Mouse (Mus musculus): ENCODE results near the gene Rnf207. TPM values are rescaled to one million over a fixed set of nuclear protein-coding genes. Genes with fewer than 3 reads are reported as not detected.
A peak's percentile ranks its signal among the peaks of the same experiment; 100 is the strongest.

Rnf207 gene
- polyA plus RNA-seq, 1 experiment from 2014 or later: 4.2 TPM

DNA sequence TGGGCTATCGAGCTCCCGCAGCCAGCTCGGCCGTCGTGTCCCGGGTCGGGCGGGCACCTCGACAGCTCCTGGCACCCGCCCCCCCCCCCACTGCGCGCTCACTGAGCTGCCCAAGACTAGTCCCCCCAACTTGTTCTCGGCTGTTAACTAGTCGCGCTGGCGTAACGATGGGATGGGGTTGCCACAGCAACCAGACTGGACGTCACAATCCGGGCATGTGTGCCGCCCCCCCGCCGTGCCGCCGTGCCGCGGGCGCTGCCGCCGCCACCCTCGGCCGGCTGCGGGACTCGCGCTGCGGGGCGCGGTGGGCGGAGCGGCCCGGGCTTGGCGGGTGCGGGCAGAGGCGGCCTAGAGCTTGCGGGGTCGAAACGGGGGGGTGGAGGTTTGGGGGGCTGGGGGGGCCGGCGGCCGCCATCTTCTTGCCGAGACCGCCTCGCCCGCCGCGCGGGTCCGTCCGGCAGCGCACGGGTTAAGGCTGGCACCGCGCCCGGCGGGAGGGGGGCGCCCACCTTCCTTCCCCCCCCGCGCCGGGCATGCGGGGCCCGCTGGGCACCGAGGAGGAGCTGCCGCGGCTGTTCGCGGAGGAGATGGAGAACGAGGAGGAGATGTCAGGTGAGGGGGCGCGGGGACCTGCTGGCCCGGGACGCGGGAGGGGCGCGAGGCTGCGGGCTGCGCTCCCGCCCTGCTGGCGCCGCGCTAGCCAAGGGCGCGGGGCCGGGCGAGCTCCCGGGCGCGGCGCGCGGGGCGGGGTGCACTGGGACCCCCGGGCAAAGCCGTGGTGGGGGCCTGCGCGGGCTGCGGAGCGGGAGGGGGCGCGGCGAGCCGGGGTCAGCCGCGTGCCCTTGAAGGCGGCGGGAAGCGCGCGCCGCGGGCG is 19.9 kb upstream of the Rnf207 start, which contains the start of gene Chd5:
Chd5 (plus strand) TSS at position 233 of the 874 bp plus-strand sequence.
- peak within 1 kb of the TSS; percentile 64 for H3K4me3 ChIP-seq (replicated peaks; ENCODE audit: low read depth, low read length)
- peak; percentile 59 for ATAC-seq (ENCODE audit: low FRiP score, low TSS enrichment)
- under 1% methylated on average over 98 of the region's 120 CpGs for WGBS
- H3K36me3 ChIP-seq (ENCODE audit: control insufficient read depth, insufficient read depth, low read length): peaks cover 12% of the 10 kb centered on the region
- peaks cover 15% of the 10 kb centered on the region for H3K27me3 ChIP-seq (ENCODE audit: control insufficient read depth, insufficient read depth, low read length)
- peak within 1 kb of the TSS; percentile 93 for H3K4me2 ChIP-seq (ENCODE audit: low read length)
- H3K27ac ChIP-seq (replicated peaks; ENCODE audit: low read depth, low read length): peak within 1 kb of the TSS; percentile 77
- DNase-seq: peak; percentile 80
- H3K9ac ChIP-seq (replicated peaks; ENCODE audit: low read length): peak within 1 kb of the TSS; percentile 90
- H3K9me3 ChIP-seq (ENCODE audit: control insufficient read depth, low read length): no peaks in the 10 kb centered on the region
- H3K4me1 ChIP-seq (ENCODE audit: control insufficient read depth, insufficient read depth, low read length): peaks cover 22% of the 10 kb centered on the region

DNA sequence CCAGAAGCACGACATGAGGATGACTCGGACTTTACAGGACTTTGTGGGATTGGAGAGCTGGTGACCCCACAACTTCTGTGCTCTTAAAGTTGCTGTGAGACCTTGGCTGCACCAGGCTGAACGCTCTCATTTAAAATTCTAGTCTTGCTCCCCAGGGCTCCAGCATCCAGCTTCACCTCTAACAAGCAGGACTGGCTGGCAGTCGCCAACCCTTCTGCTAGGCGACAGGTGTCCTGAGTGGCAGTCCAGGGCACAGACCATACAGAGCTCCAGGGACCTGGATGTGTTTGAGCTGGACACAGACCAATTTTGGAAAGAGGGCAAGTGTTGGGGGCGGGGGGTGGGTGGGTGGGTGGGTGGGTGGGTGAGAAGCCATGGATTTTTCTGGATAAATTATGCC is 19.0 kb upstream of the Rnf207 start:
- DNase-seq: no peak
- Histone ChIP-seq H3K27me3 (ENCODE audit: control insufficient read depth, insufficient read depth, low read length) (peaks cover 15% of the 10 kb centered on the region), H3K36me3 (ENCODE audit: control insufficient read depth, insufficient read depth, low read length) (peaks cover 20% of the 10 kb centered on the region), H3K27ac (replicated peaks; ENCODE audit: low read depth, low read length) (no peak overlapping the region), H3K4me2 (ENCODE audit: low read length) (no peak overlapping the region), H3K4me3 (replicated peaks; ENCODE audit: low read depth, low read length) (no peak overlapping the region), H3K4me1 (ENCODE audit: control insufficient read depth, insufficient read depth, low read length) (peaks cover 22% of the 10 kb centered on the region), H3K9me3 (ENCODE audit: control insufficient read depth, low read length) (no peaks in the 10 kb centered on the region), H3K9ac (replicated peaks; ENCODE audit: low read length) (no peak overlapping the region)
- 23% methylated on average over 6 of the region's 6 CpGs for WGBS
- ATAC-seq (ENCODE audit: low FRiP score, low TSS enrichment): no peak

DNA sequence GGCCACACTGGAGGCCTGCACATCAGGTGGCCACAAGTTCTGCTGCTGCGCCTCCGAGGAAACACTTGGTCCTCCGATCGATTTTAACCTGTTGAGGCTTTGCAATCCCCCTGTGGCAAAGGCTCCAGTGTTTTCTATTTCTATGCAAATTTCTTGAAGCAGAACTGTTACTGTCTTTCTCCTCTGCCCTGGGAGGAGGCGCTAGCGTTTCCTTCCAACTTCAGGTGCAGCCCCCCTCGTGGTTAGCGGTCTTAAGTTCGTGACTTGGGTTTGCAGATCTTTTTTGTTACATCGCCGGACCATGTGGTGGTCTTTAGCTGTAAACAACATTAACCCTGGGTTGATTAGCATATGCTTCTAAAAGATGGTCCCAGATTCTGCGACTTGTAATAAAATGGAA is 14.8 kb upstream of the Rnf207 start:
- H3K4me2 ChIP-seq (ENCODE audit: low read length): no peak overlapping the region
- H3K36me3 ChIP-seq (ENCODE audit: control insufficient read depth, insufficient read depth, low read length): peaks cover 61% of the 10 kb centered on the region

DNA sequence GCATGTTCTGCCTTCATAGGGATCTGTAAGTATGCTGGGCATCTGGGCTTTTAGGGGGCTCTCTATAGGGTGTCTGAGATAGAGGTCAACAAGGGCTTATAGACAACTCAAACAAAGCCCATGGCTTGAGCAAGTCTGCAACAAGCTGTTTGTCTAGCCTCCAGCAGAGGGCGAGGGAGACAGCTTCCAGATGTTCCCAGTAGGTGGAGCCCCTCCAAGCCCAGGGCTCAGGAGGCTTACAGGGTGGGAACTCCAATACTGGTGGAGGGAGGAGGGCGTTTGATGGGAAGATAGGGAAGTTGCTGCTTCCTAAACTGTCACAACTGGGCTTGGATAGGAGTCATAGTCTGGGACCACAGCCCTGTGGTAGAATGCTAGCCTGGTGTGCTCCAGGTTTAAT is 14.2 kb upstream of the Rnf207 start:
- DNase-seq (peak; percentile 91), ATAC-seq (ENCODE audit: low FRiP score, low TSS enrichment) (peak; percentile 57; the same call in 1 of the 2 replicates)
- no peak overlapping the region for H3K4me3 ChIP-seq (replicated peaks; ENCODE audit: low read depth, low read length)
- H3K9ac ChIP-seq (replicated peaks; ENCODE audit: low read length): no peak overlapping the region
- no peaks in the 10 kb centered on the region for H3K9me3 ChIP-seq (ENCODE audit: control insufficient read depth, low read length)
- 43% methylated on average over 2 of the region's 2 CpGs for WGBS
- H3K36me3 ChIP-seq (ENCODE audit: control insufficient read depth, insufficient read depth, low read length): peaks cover 61% of the 10 kb centered on the region
- H3K4me1 ChIP-seq (ENCODE audit: control insufficient read depth, insufficient read depth, low read length): no peaks in the 10 kb centered on the region
- no peaks in the 10 kb centered on the region for H3K27me3 ChIP-seq (ENCODE audit: control insufficient read depth, insufficient read depth, low read length)
- no peak overlapping the region for H3K27ac ChIP-seq (replicated peaks; ENCODE audit: low read depth, low read length)
- H3K4me2 ChIP-seq (ENCODE audit: low read length): no peak overlapping the region

More for the DNA sequence above, 14.8 kb upstream of the Rnf207 start:
- no peak for DNase-seq
- no peak overlapping the region for H3K9ac ChIP-seq (replicated peaks; ENCODE audit: low read length)
- no peaks in the 10 kb centered on the region for H3K27me3 ChIP-seq (ENCODE audit: control insufficient read depth, insufficient read depth, low read length)
- no peak for ATAC-seq (ENCODE audit: low FRiP score, low TSS enrichment)
- H3K9me3 ChIP-seq (ENCODE audit: control insufficient read depth, low read length): no peaks in the 10 kb centered on the region
- no peak overlapping the region for H3K27ac ChIP-seq (replicated peaks; ENCODE audit: low read depth, low read length)
- H3K4me1 ChIP-seq (ENCODE audit: control insufficient read depth, insufficient read depth, low read length): no peaks in the 10 kb centered on the region
- WGBS: 91% methylated on average over 12 of the region's 12 CpGs
- H3K4me3 ChIP-seq (replicated peaks; ENCODE audit: low read depth, low read length): no peak overlapping the region

DNA sequence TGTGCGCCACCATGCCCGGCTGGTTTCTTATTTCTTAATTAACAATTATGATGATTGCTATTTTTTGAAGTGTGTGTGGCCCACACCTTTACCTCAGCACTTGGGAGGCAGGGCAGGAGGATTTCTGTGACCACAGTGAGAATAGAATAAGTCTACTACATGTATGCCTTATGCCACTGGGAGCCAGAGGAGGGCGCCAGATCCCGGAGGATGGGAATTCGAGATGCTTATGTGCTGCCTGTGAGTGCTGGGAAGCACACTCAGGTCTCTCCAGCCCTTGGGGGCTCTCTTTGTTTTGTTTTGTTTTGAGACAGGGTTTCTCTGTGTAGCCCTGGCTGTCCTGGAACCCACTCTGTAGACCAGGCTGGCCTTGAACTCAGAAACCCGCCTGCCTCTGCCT is 9.9 kb upstream of the Rnf207 start:
- peaks cover 49% of the 10 kb centered on the region for H3K36me3 ChIP-seq (ENCODE audit: control insufficient read depth, insufficient read depth, low read length)
- H3K27ac ChIP-seq (replicated peaks; ENCODE audit: low read depth, low read length): no peak overlapping the region
- no peaks in the 10 kb centered on the region for H3K9me3 ChIP-seq (ENCODE audit: control insufficient read depth, low read length)
- no peak overlapping the region for H3K9ac ChIP-seq (replicated peaks; ENCODE audit: low read length)
- no peak for ATAC-seq (ENCODE audit: low FRiP score, low TSS enrichment)
- no peaks in the 10 kb centered on the region for H3K27me3 ChIP-seq (ENCODE audit: control insufficient read depth, insufficient read depth, low read length)
- H3K4me2 ChIP-seq (ENCODE audit: low read length): no peak overlapping the region
- peaks cover 8% of the 10 kb centered on the region for H3K4me1 ChIP-seq (ENCODE audit: control insufficient read depth, insufficient read depth, low read length)
- 81% methylated on average over 6 of the region's 6 CpGs for WGBS
- peak; percentile 57 for DNase-seq
- no peak overlapping the region for H3K4me3 ChIP-seq (replicated peaks; ENCODE audit: low read depth, low read length)

DNA sequence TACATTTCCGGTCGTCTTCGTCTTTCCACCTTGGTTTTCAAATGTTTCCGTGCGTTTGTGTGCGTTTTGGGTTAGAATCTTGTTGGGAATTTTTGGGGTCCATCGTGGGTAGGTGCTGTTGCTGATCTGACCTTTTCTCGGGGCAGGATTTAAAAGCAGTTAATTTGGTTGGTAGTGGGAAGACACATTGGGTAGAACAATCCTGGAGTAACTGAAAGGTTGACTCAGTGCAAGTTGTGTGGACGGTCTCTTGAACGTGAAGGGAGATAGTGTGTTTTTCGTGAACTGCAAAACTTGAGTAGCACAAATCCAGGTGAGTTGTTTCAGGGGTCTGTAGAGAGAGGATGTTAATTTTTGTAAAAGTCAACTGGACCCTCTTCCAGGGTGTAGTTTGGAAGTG is 7.8 kb upstream of the Rnf207 start:
- DNase-seq (no peak), ATAC-seq (ENCODE audit: low FRiP score, low TSS enrichment) (no peak)
- peak overlapping the region; percentile 86 for H3K4me2 ChIP-seq (ENCODE audit: low read length)
- peak overlapping the region; percentile 88 for H3K9ac ChIP-seq (replicated peaks; ENCODE audit: low read length)
- H3K4me1 ChIP-seq (ENCODE audit: control insufficient read depth, insufficient read depth, low read length): peaks cover 8% of the 10 kb centered on the region
- WGBS: 5% methylated on average over 11 of the region's 11 CpGs
- no peaks in the 10 kb centered on the region for H3K27me3 ChIP-seq (ENCODE audit: control insufficient read depth, insufficient read depth, low read length)
- no peaks in the 10 kb centered on the region for H3K9me3 ChIP-seq (ENCODE audit: control insufficient read depth, low read length)
- peaks cover 29% of the 10 kb centered on the region for H3K36me3 ChIP-seq (ENCODE audit: control insufficient read depth, insufficient read depth, low read length)
- H3K27ac ChIP-seq (replicated peaks; ENCODE audit: low read depth, low read length): no peak overlapping the region
- peak overlapping the region; percentile 99 for H3K4me3 ChIP-seq (replicated peaks; ENCODE audit: low read depth, low read length)

DNA sequence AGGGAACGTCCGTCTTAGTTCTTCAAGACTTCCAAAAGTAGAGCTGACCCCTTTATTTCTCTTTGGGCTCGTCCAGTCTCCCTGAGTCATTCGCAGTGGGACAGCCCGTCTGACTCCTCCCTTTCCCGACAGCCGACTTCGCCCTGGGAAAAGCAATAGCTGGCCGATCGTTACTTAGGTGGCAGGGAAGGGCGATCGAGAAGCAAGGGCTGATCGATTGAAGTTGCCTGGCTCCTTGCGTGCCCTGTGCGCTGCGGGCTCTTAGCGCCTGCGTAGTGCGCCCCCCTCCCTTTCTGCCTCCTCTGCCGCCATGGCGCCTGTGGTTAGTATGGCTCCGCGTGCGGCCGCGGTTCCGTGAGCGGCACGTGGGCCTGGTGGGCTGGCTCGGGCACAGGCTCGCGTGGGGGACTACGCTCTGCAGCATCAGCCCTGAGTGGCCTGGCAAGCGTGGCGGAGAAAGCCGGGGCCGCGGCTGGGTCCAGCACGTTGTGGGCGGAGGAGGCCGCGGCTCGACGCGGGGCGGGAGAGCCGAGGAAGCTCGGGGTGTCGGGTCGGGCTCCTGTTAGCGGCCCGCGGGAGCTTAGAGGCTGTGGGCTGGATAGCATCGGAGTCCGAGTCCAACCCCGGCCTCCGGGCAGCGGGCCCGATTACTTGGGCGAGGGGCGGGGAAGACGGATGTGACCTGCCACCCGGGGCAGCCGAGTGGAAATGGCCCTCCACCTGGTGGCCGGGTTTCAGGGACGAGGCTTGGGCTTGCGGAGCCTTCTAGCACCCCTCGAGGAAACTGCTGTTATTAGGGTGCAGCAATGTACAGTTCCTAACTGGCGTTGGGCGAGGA is 7.0 kb upstream of the Rnf207 start, which contains the start of gene Rpl22:
Rpl22 (plus strand) TSS at position 169 of the 838 bp plus-strand sequence.
- DNase-seq: peak; percentile 97
- no peaks in the 10 kb centered on the region for H3K9me3 ChIP-seq (ENCODE audit: control insufficient read depth, low read length)
- H3K27ac ChIP-seq (replicated peaks; ENCODE audit: low read depth, low read length): peak within 1 kb of the TSS; percentile 66
- H3K4me1 ChIP-seq (ENCODE audit: control insufficient read depth, insufficient read depth, low read length): peaks cover 8% of the 10 kb centered on the region
- H3K4me2 ChIP-seq (ENCODE audit: low read length): peak within 1 kb of the TSS; percentile 86
- under 1% methylated on average over 70 of the region's 70 CpGs for WGBS
- peak within 1 kb of the TSS; percentile 88 for H3K9ac ChIP-seq (replicated peaks; ENCODE audit: low read length)
- no peaks in the 10 kb centered on the region for H3K27me3 ChIP-seq (ENCODE audit: control insufficient read depth, insufficient read depth, low read length)
- H3K36me3 ChIP-seq (ENCODE audit: control insufficient read depth, insufficient read depth, low read length): peaks cover 22% of the 10 kb centered on the region
- ATAC-seq (ENCODE audit: low FRiP score, low TSS enrichment): peak; percentile 95
- H3K4me3 ChIP-seq (replicated peaks; ENCODE audit: low read depth, low read length): peak within 1 kb of the TSS; percentile 99

DNA sequence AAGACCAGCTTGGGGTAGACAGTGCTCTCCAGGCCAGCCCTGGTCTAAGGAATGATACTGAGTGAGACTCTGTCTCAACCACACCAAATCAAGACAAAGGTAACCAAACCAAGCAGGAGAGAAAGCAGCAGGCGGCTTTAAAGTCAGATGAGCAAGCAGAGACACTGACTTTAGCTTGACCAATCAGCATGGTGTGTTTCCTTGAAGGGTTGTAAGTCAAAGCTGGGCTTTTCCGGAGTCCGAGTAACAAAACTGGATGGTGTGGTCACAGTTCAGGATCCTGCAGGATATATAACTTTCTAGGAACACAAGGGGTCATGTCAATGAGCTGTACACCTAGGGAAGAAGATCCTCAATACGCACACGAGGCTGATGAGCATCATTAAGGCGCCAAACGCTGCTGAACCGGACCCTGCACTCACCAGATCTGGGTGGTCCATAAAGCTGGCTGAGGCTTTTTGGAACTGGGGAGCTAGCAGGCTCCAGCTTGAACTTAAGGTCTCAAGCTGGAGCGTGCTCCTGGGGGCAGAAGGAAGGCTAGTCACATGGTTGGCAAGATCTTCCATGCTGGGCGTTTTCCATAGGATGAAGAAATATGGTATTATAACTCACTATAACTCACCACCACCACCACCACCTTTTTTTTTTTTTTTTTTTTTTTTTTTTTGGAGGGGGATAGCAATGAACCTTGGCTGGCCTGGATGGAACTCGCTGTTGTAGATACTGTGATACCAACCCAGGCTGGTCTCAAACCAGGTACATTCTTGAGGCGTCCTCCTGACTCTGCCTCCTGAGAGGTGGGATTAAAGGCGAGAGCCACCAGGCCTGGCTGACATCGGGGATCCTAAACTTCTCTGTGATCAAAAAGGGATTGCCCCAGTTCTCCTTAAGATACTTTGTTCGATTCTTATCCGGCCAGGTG is 6.1 kb upstream of the Rnf207 start:
- Histone ChIP-seq H3K4me1 (ENCODE audit: control insufficient read depth, insufficient read depth, low read length) (peaks cover 8% of the 10 kb centered on the region), H3K9ac (replicated peaks; ENCODE audit: low read length) (no peak overlapping the region), H3K36me3 (ENCODE audit: control insufficient read depth, insufficient read depth, low read length) (peaks cover 13% of the 10 kb centered on the region), H3K9me3 (ENCODE audit: control insufficient read depth, low read length) (no peaks in the 10 kb centered on the region), H3K4me2 (ENCODE audit: low read length) (peak overlapping the region; percentile 32), H3K4me3 (replicated peaks; ENCODE audit: low read depth, low read length) (peak overlapping the region; percentile 15), H3K27ac (replicated peaks; ENCODE audit: low read depth, low read length) (no peak overlapping the region), H3K27me3 (ENCODE audit: control insufficient read depth, insufficient read depth, low read length) (no peaks in the 10 kb centered on the region)
- ATAC-seq (ENCODE audit: low FRiP score, low TSS enrichment): no peak; the same call in 1 of the 2 replicates
- DNase-seq: no peak
- WGBS: 57% methylated on average over 16 of the region's 16 CpGs
